Mouse (Mus musculus) embryonic facial prominence, embryonic 11.5 days (tissue): Measurements from ENCODE around the gene Zmiz1. TPM values are rescaled to one million over a fixed set of nuclear protein-coding genes. Genes with fewer than 3 reads are reported as not detected.

Source experiments
- ATAC-seq: fragments of 200-750 bp; cut with Nextera tagmentation; replicated peaks from 2 replicates; pipeline ENCODE4 v1.8.0; 2017; ENCODE audit warnings: low read depth; ENCODE audit not compliant: insufficient number of reproducible peaks, low FRiP score, low TSS enrichment
- DNase-seq: peaks from one replicate; pipeline ENCODE4 v3.0.0-alpha.2; 2015; ENCODE audit warnings: low spot score
- H3K27ac ChIP-seq: fragments of 300-500 bp; sonication (generic); replicated peaks from 2 replicates; pipeline ENCODE4 v1.5.1; 2014; ENCODE audit warnings: mild to moderate bottlenecking, low read depth, low read length, control low read depth
- H3K27me3 ChIP-seq: fragments of 300-500 bp; sonication (generic); 2 replicates; pipeline ENCODE4 v1.6.1; 2014; ENCODE audit warnings: mild to moderate bottlenecking, low read length, moderate library complexity, mixed read lengths; ENCODE audit not compliant: control insufficient read depth, insufficient read depth
- H3K36me3 ChIP-seq: fragments of 300-500 bp; sonication (generic); replicated peaks from 2 replicates; pipeline ENCODE4 v1.6.1; 2014; ENCODE audit warnings: low read depth, mild to moderate bottlenecking, low read length, moderate library complexity, mixed read lengths; ENCODE audit not compliant: control insufficient read depth, insufficient read depth
- H3K4me1 ChIP-seq: fragments of 300-500 bp; sonication (generic); 2 replicates; pipeline ENCODE4 v1.6.1; 2014; ENCODE audit warnings: low read length, mixed read lengths; ENCODE audit not compliant: control insufficient read depth, insufficient read depth
- H3K4me2 ChIP-seq: fragments of 300-500 bp; sonication (generic); 2 replicates; pipeline ENCODE4 v1.6.1; 2014; ENCODE audit warnings: low read depth, mild to moderate bottlenecking, control low read depth, low read length, moderate library complexity
- H3K4me3 ChIP-seq: fragments of 300-500 bp; sonication (generic); 2 replicates; pipeline ENCODE4 v1.5.1; 2014; ENCODE audit warnings: low read depth, low read length, control low read depth
- H3K9ac ChIP-seq: fragments of 300-500 bp; sonication (generic); replicated peaks from 2 replicates; pipeline ENCODE4 v1.6.1; 2014; ENCODE audit warnings: mild to moderate bottlenecking, control low read depth, low read length
- H3K9me3 ChIP-seq: fragments of 300-500 bp; sonication (generic); replicated peaks from 2 replicates; pipeline ENCODE4 v1.6.1; 2016; ENCODE audit warnings: mild to moderate bottlenecking, low read length, inconsistent platforms, mixed read lengths; ENCODE audit not compliant: control insufficient read depth
- WGBS: fragments of 180-500 bp; shearing (Covaris S2); extraction: QIAGEN DNeasy Blood & Tissue Kit; methylation state at CpG from one replicate; pipeline ENCODE4 v1.1.7; 2014; 5-methylcytosine and 5-hydroxymethylcytosine counted together
- polyA plus RNA-seq: library from polyadenylated mRNA; unstranded; fragments of >200 nt; fragmentation: Nextera tagmentation; extraction: Ambion mirVana; gene quantifications from 2 replicates; pipeline ENCODE4 v1.2.1, GENCODE M21; 2014

Zmiz1 gene
- polyA plus RNA-seq, 1 experiment from 2014 or later, result 27.7 TPM

- Histone ChIP-seq H3K9ac (peak overlapping the region; percentile 14; the same call in 1 of the 2 replicates), H3K27ac (peak overlapping the region; percentile 91), H3K4me1 (peaks cover 23% of the 10 kb centered on the region), H3K4me3 (no peak overlapping the region), H3K4me2 (no peak overlapping the region), H3K9me3 (no peaks in the 10 kb centered on the region), H3K27me3 (no peaks in the 10 kb centered on the region), H3K36me3 (peaks cover 2% of the 10 kb centered on the region)
- 33% methylated on average over 10 of the region's 10 CpGs for WGBS
- ATAC-seq, result 0 out of 2 replicates have a peak, but pooled peaks have one; percentile 7
- DNase-seq, result peak; percentile 22
Observed at GRCm38 (mm10) chr14:25586846-25587486, 128.0 kb downstream of the Zmiz1 start.

DNA sequence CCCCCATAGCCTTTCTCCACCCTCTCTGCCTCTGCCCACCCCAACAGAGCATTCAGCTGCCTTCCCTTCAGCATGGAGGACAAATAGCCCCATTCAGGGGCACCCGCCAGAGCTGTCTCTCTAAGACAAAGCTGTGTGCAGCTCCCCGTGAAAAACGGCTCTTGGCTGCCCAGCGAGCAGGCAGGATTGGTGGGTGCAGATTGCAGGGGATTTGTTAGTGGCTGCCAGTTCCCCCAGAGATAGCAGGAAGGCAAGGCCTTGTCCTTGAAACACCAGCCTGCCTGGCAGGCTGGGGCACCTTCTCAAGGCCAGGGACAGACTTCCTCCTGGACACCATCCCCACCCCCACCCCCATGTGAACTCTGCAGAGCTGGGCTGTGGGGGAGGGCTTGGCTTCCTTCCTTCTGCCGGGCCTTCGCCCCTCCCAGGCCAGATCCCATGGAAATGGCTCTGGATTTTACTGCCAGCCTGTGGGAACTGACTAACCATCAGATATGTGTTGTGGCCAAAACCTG is 128.6 kb downstream of the Zmiz1 start:
- ATAC-seq (0 out of 2 replicates have a peak, but pooled peaks have one; percentile 19), DNase-seq (peak; percentile 40)
- no peak overlapping the region for H3K4me2 ChIP-seq
- H3K4me3 ChIP-seq, result no peak overlapping the region
- H3K27me3 ChIP-seq, result no peaks in the 10 kb centered on the region
- H3K27ac ChIP-seq, result peak overlapping the region; percentile 48
- 9% methylated on average over 6 of the region's 6 CpGs for WGBS
- peaks cover 23% of the 10 kb centered on the region for H3K4me1 ChIP-seq
- peaks cover 2% of the 10 kb centered on the region for H3K36me3 ChIP-seq
- no peaks in the 10 kb centered on the region for H3K9me3 ChIP-seq
- H3K9ac ChIP-seq, result peak overlapping the region; percentile 44

DNA sequence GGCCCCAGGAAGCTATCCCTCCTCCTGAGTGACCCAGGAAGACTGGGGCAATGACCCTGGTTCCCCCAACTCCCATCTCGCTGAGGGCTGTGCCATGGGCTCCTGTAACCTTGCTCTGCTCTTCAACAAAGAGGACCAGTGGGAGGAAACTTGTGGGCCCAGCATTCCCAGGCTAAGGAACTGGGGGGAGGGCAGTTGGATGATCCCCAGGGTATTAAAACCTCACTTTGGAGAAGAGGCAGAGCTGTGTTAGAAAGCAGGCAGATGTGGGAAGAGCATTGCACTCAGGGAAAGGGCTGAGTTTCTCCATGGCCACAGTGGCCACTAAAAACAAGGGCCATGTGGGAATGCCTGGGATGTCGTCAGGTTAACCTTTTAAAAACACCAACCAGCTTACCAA is 129.2 kb downstream of the Zmiz1 start:
- Histone ChIP-seq H3K9me3 (no peaks in the 10 kb centered on the region), H3K36me3 (no peaks in the 10 kb centered on the region; the same call in none of the 2 replicates), H3K27me3 (no peaks in the 10 kb centered on the region), H3K4me3 (no peak overlapping the region), H3K9ac (peak overlapping the region; percentile 44), H3K4me1 (peaks cover 23% of the 10 kb centered on the region), H3K4me2 (no peak overlapping the region), H3K27ac (peak overlapping the region; percentile 48)
- WGBS, result 27% methylated on average over 2 of the region's 2 CpGs
- DNase-seq (peak; percentile 26), ATAC-seq (no peak)

- Histone ChIP-seq H3K27me3 (no peaks in the 10 kb centered on the region), H3K9me3 (no peaks in the 10 kb centered on the region), H3K27ac (no peak overlapping the region), H3K4me3 (no peak overlapping the region), H3K4me2 (no peak overlapping the region), H3K4me1 (peaks cover 25% of the 10 kb centered on the region), H3K36me3 (no peaks in the 10 kb centered on the region; the same call in 1 of the 2 replicates), H3K9ac (no peak overlapping the region)
- DNase-seq (peak; percentile 33), ATAC-seq (no peak)
- 57% methylated on average over 16 of the region's 16 CpGs for WGBS
Observed at GRCm38 (mm10) chr14:25588946-25589937, 130.3 kb downstream of the Zmiz1 start.

- DNase-seq (no peak), ATAC-seq (no peak)
- H3K9me3 ChIP-seq, result no peaks in the 10 kb centered on the region
- H3K36me3 ChIP-seq, result no peaks in the 10 kb centered on the region
- no peak overlapping the region for H3K4me3 ChIP-seq
- no peak overlapping the region for H3K4me2 ChIP-seq
- H3K27me3 ChIP-seq, result no peaks in the 10 kb centered on the region
- 48% methylated on average over 4 of the region's 5 CpGs for WGBS
- no peak overlapping the region for H3K27ac ChIP-seq
- no peak overlapping the region for H3K9ac ChIP-seq
- peaks cover 20% of the 10 kb centered on the region for H3K4me1 ChIP-seq
Observed at GRCm38 (mm10) chr14:25591000-25591399, 132.0 kb downstream of the Zmiz1 start.

DNA sequence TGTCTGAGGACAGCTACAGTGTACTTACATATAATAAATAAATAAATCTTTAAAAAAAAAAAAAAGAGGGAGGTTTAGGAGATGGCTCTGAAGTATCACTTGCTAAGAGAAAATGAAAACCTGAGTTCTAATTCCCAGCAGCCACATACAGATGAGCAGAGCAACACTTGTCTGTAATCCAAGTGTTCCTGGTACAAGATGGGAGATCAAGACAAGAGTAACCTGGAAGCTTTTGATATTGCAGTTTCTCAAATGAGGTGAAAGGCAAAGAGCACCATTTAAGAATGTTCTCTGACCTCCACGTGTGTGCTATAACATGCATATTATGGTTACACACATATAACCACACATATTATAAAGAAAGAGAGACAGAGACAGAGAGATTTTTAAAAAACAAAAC is 132.4 kb downstream of the Zmiz1 start:
- WGBS, result 92% methylated on average over 1 of the region's 1 CpGs
- Histone ChIP-seq H3K4me1 (peaks cover 16% of the 10 kb centered on the region), H3K4me2 (no peak overlapping the region), H3K27ac (no peak overlapping the region), H3K27me3 (no peaks in the 10 kb centered on the region), H3K9me3 (no peaks in the 10 kb centered on the region), H3K36me3 (no peaks in the 10 kb centered on the region), H3K4me3 (no peak overlapping the region), H3K9ac (no peak overlapping the region)
- ATAC-seq, result no peak
- DNase-seq, result no peak

GRCm38 (mm10) chr14:25592522-25592921 is 133.5 kb downstream of the Zmiz1 start:
- 40% methylated on average over 6 of the region's 6 CpGs for WGBS
- Histone ChIP-seq H3K4me3 (no peak overlapping the region), H3K9me3 (no peaks in the 10 kb centered on the region), H3K27ac (no peak overlapping the region), H3K4me1 (peaks cover 14% of the 10 kb centered on the region), H3K36me3 (no peaks in the 10 kb centered on the region), H3K9ac (no peak overlapping the region), H3K27me3 (no peaks in the 10 kb centered on the region), H3K4me2 (no peak overlapping the region)
- DNase-seq, result no peak
- ATAC-seq, result no peak
